17 mouse cellular contexts compared by ENCODE assay signal in the genomic region with DNA sequence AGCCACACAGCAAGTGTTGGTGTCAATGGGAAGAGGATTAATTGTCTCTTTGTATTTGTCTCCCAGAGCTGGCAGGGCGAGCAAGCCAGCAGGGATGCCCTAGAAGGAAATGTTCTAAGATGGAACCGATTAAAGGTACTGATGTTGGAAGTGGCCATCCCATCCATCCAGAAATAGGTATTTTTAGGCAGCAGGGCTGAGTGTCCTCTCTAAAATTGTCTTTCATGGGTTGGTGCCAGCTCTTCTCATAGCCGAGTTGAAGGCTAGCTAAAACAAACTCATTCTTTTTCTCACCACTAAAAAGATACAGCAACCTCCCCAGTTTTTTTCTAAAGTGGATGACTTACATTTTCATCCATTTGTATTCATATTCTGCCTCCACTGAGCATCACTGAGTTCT.
DNase-seq lines count a peak whose midpoint lies in the region; ATAC-seq lines count a peak whose summit lies in the region.
"Had no signal": no experiment of that assay in that cellular context is flagged by ENCODE, and none has a peak within 500 bp of the region (broad histone marks: within the 10 kb centered on the region; RNA-seq: fewer than 3 reads in every experiment).

No protein-coding gene starts in this region.

- no peak overlapping the region for H3K9ac ChIP-seq in limb, embryonic 15.5 days
- H3K9ac ChIP-seq in forebrain, embryonic 15.5 days (replicated peaks), result no peak overlapping the region
- H3K9ac ChIP-seq: forebrain, embryonic 13.5 days; heart, embryonic 13.5 days; hindbrain, embryonic 15.5 days had no signal

- WGBS in limb, embryonic 15.5 days, result 67% methylated on average over 3 of the region's 3 CpGs
- 62% methylated on average over 3 of the region's 3 CpGs for WGBS in forebrain, embryonic 15.5 days

- no peak overlapping the region for H3K4me2 ChIP-seq in limb, embryonic 15.5 days
- H3K4me2 ChIP-seq in forebrain, embryonic 15.5 days (replicated peaks), result no peak overlapping the region
- H3K4me2 ChIP-seq: forebrain, embryonic 13.5 days; heart, embryonic 13.5 days; hindbrain, embryonic 15.5 days had no signal

- ATAC-seq in frontal cortex, adult (ENCODE audit: low TSS enrichment), result peak; percentile 71
- ATAC-seq in limb, embryonic 15.5 days (ENCODE audit: insufficient number of reproducible peaks, low FRiP score, low TSS enrichment, low read depth), result no peak
- no peak for ATAC-seq in forebrain, embryonic 15.5 days (replicated peaks)
- ATAC-seq in inflammation-experienced regulatory T-cells, adult 6 months, result no peak
- ATAC-seq: forebrain, embryonic 13.5 days had no signal

- intact Hi-C loops in left cerebral cortex, postnatal 14 days (cut with DNase I), result no loop called here
- intact Hi-C loops in left cerebral cortex, postnatal 4 days (cut with DNase I), result no loop called here
- intact Hi-C loops in left cerebral cortex, postnatal 36 days (cut with DNase I), result no loop called here

- H3K27ac ChIP-seq in limb, embryonic 15.5 days, result 0 out of 2 replicates have a peak overlapping the region, but pooled peaks have one; percentile 47
- H3K27ac ChIP-seq in forebrain, embryonic 15.5 days (replicated peaks), result no peak overlapping the region
- H3K27ac ChIP-seq: forebrain, embryonic 13.5 days; heart, embryonic 13.5 days; hindbrain, embryonic 15.5 days had no signal

- peaks cover 33% of the 10 kb centered on the region for H3K4me1 ChIP-seq in limb, embryonic 15.5 days
- 0 out of 2 replicates have a peak, but pooled peaks cover 3% of the 10 kb centered on the region for H3K4me1 ChIP-seq in forebrain, embryonic 15.5 days
- H3K4me1 ChIP-seq: heart, embryonic 13.5 days had no signal

- no peak for DNase-seq in frontal cortex, postnatal 10 days (ENCODE audit: low spot score in 2 of 2)
- peak; percentile 39 to 65 for DNase-seq in left cerebral cortex, postnatal 14 days (ENCODE audit: low spot score in 2 of 2)
- no peak for DNase-seq in left cerebral cortex, postnatal 4 days
- DNase-seq in left cerebral cortex, postnatal 36 days (ENCODE audit: low spot score in 2 of 2), result peak; percentile 30 to 41
- DNase-seq: adrenal gland, postnatal 10 days; cerebellum, adult 18-20 months; cerebellum, adult 9-11 months; cerebellum, postnatal 36 days; gastrocnemius, postnatal 14 days; heart, postnatal 36 days had no signal

- no peaks in the 10 kb centered on the region for H3K9me3 ChIP-seq in limb, embryonic 15.5 days
- no peaks in the 10 kb centered on the region for H3K9me3 ChIP-seq in forebrain, embryonic 15.5 days
- H3K9me3 ChIP-seq: forebrain, embryonic 13.5 days; heart, embryonic 13.5 days; hindbrain, embryonic 15.5 days had no signal

- no peak overlapping the region for H3K4me3 ChIP-seq in limb, embryonic 15.5 days
- no peak overlapping the region for H3K4me3 ChIP-seq in forebrain, embryonic 15.5 days
- H3K4me3 ChIP-seq: forebrain, embryonic 13.5 days; heart, embryonic 13.5 days; hindbrain, embryonic 15.5 days had no signal

- no peaks in the 10 kb centered on the region for H3K36me3 ChIP-seq in limb, embryonic 15.5 days
- H3K36me3 ChIP-seq in forebrain, embryonic 15.5 days, result no peaks in the 10 kb centered on the region
- H3K36me3 ChIP-seq: heart, embryonic 13.5 days; hindbrain, embryonic 15.5 days had no signal

- H3K27me3 ChIP-seq in limb, embryonic 15.5 days, result no peaks in the 10 kb centered on the region
- no peaks in the 10 kb centered on the region for H3K27me3 ChIP-seq in forebrain, embryonic 15.5 days
- H3K27me3 ChIP-seq: forebrain, embryonic 13.5 days; heart, embryonic 13.5 days; hindbrain, embryonic 15.5 days had no signal

Comparison
In these comparisons a context has a peak if more than half of its experiments do, and no peak if none do; other contexts are left out.
1. DNase-seq: peak in left cerebral cortex, postnatal 14 days (2 of 2) and left cerebral cortex, postnatal 36 days (2 of 2); none in frontal cortex, postnatal 10 days (0 of 2) and left cerebral cortex, postnatal 4 days (single experiment).